Mouse (Mus musculus): ENCODE data around the gene Arhgap20. TPM values are rescaled to one million over a fixed set of nuclear protein-coding genes. Genes with fewer than 3 reads are reported as not detected.

The Arhgap20 gene
- polyA plus RNA-seq (2014; fragmentation: Nextera tagmentation; extraction: Ambion mirVana): 4.6 and 5.6 TPM in 2 replicates

DNA sequence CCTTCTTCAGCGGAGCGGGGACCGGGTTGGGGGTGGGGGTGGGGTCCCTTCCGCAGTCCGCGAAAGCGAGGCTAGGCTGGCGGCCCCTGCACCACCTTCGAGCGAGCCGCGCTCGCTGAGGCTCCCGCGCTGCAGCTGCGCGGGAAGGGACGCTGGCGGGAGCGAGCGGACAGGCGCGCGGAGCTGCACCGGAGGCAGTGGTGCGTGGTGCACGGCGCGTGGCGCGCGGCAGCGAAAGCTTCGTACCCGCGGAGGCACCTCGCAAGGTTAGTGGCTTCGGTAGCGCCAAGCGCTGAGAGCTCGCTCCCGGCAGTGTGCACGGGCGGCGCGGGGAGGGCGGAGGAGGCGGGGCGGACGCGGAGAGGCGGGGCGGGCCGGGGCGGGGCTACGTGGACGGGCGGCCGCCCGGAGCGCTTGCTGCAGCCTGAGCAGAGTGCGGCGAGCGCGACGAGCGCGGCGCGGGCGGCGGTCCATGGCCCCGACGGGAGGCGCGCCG lies at the start of gene Arhgap20:
Gene Arhgap20 (plus strand): TSS at position 417 of the 496 bp plus-strand sequence.
- no peak within 1 kb of the TSS for H3K27ac ChIP-seq (ENCODE audit: low read depth, low read length)
- WGBS: under 1% methylated on average over 57 of the region's 77 CpGs
- ATAC-seq (replicated peaks; ENCODE audit: low FRiP score): peak; percentile 94

GRCm38 (mm10) chr9:51718793-51719192 lies 46.3 kb upstream of the Arhgap20 start:
- H3K4me3 ChIP-seq (ENCODE audit: low read depth, low read length): no peak overlapping the region
- 87% methylated on average over 3 of the region's 3 CpGs for WGBS
- no peaks in the 10 kb centered on the region for H3K36me3 ChIP-seq (ENCODE audit: control insufficient read depth, insufficient read depth, low read length)
- H3K27me3 ChIP-seq (ENCODE audit: control insufficient read depth, insufficient read depth, low read length): no peaks in the 10 kb centered on the region
- H3K4me2 ChIP-seq (ENCODE audit: low read depth, low read length, severe bottlenecking): no peak overlapping the region
- H3K9me3 ChIP-seq (ENCODE audit: control insufficient read depth, low read length): no peaks in the 10 kb centered on the region
- no peak overlapping the region for H3K27ac ChIP-seq (ENCODE audit: low read depth, low read length)
- no peaks in the 10 kb centered on the region for H3K4me1 ChIP-seq (replicated peaks; ENCODE audit: control insufficient read depth, insufficient read depth, low read length)
- ATAC-seq (replicated peaks; ENCODE audit: low FRiP score): no peak
- DNase-seq (ENCODE audit: low spot score): no peak
- no peak overlapping the region for H3K9ac ChIP-seq (ENCODE audit: low read length)

More for the DNA sequence above, at the start of gene Arhgap20:
- Histone ChIP-seq H3K4me3 (ENCODE audit: low read depth, low read length) (peak within 1 kb of the TSS; percentile 59), H3K27me3 (ENCODE audit: control insufficient read depth, insufficient read depth, low read length) (peaks cover 16% of the 10 kb centered on the region), H3K4me2 (ENCODE audit: low read depth, low read length, severe bottlenecking) (peak within 1 kb of the TSS; percentile 97), H3K9ac (ENCODE audit: low read length) (peak within 1 kb of the TSS; percentile 71), H3K4me1 (replicated peaks; ENCODE audit: control insufficient read depth, insufficient read depth, low read length) (peaks cover 9% of the 10 kb centered on the region; the same call in 1 of the 2 replicates), H3K9me3 (ENCODE audit: control insufficient read depth, low read length) (no peaks in the 10 kb centered on the region), H3K36me3 (ENCODE audit: control insufficient read depth, insufficient read depth, low read length) (no peaks in the 10 kb centered on the region)
- DNase-seq (ENCODE audit: low spot score): peak; percentile 91

GRCm38 (mm10) chr9:51727960-51728359 lies 37.2 kb upstream of the Arhgap20 start:
- DNase-seq (ENCODE audit: low spot score): no peak
- Histone ChIP-seq H3K9ac (ENCODE audit: low read length) (no peak overlapping the region), H3K9me3 (ENCODE audit: control insufficient read depth, low read length) (no peaks in the 10 kb centered on the region), H3K4me3 (ENCODE audit: low read depth, low read length) (no peak overlapping the region), H3K27me3 (ENCODE audit: control insufficient read depth, insufficient read depth, low read length) (no peaks in the 10 kb centered on the region), H3K4me2 (ENCODE audit: low read depth, low read length, severe bottlenecking) (no peak overlapping the region), H3K27ac (ENCODE audit: low read depth, low read length) (no peak overlapping the region), H3K4me1 (replicated peaks; ENCODE audit: control insufficient read depth, insufficient read depth, low read length) (no peaks in the 10 kb centered on the region), H3K36me3 (ENCODE audit: control insufficient read depth, insufficient read depth, low read length) (no peaks in the 10 kb centered on the region)
- 66% methylated on average over 6 of the region's 6 CpGs for WGBS
- no peak for ATAC-seq (replicated peaks; ENCODE audit: low FRiP score)

- 63% methylated on average over 9 of the region's 9 CpGs for WGBS
- H3K27ac ChIP-seq (ENCODE audit: low read depth, low read length): no peak overlapping the region
- no peak for DNase-seq (ENCODE audit: low spot score)
- H3K4me3 ChIP-seq (ENCODE audit: low read depth, low read length): no peak overlapping the region
- H3K36me3 ChIP-seq (ENCODE audit: control insufficient read depth, insufficient read depth, low read length): no peaks in the 10 kb centered on the region
- H3K4me2 ChIP-seq (ENCODE audit: low read depth, low read length, severe bottlenecking): no peak overlapping the region
- no peaks in the 10 kb centered on the region; the same call in 1 of the 2 replicates for H3K4me1 ChIP-seq (replicated peaks; ENCODE audit: control insufficient read depth, insufficient read depth, low read length)
- no peaks in the 10 kb centered on the region for H3K9me3 ChIP-seq (ENCODE audit: control insufficient read depth, low read length)
- no peaks in the 10 kb centered on the region for H3K27me3 ChIP-seq (ENCODE audit: control insufficient read depth, insufficient read depth, low read length)
- no peak for ATAC-seq (replicated peaks; ENCODE audit: low FRiP score)
- H3K9ac ChIP-seq (ENCODE audit: low read length): no peak overlapping the region
Measured at GRCm38 (mm10) chr9:51735180-51736034, 29.7 kb upstream of the Arhgap20 start.

GRCm38 (mm10) chr9:51736750-51737368 lies 28.3 kb upstream of the Arhgap20 start:
- Histone ChIP-seq H3K9ac (ENCODE audit: low read length) (no peak overlapping the region), H3K27me3 (ENCODE audit: control insufficient read depth, insufficient read depth, low read length) (no peaks in the 10 kb centered on the region), H3K36me3 (ENCODE audit: control insufficient read depth, insufficient read depth, low read length) (no peaks in the 10 kb centered on the region), H3K4me1 (replicated peaks; ENCODE audit: control insufficient read depth, insufficient read depth, low read length) (no peaks in the 10 kb centered on the region; the same call in 1 of the 2 replicates), H3K9me3 (ENCODE audit: control insufficient read depth, low read length) (no peaks in the 10 kb centered on the region), H3K27ac (ENCODE audit: low read depth, low read length) (no peak overlapping the region), H3K4me2 (ENCODE audit: low read depth, low read length, severe bottlenecking) (no peak overlapping the region), H3K4me3 (ENCODE audit: low read depth, low read length) (no peak overlapping the region)
- DNase-seq (ENCODE audit: low spot score) (no peak), ATAC-seq (replicated peaks; ENCODE audit: low FRiP score) (no peak)
- 78% methylated on average over 5 of the region's 5 CpGs for WGBS

GRCm38 (mm10) chr9:51738349-51738748 lies 26.8 kb upstream of the Arhgap20 start:
- WGBS: 94% methylated on average over 9 of the region's 9 CpGs

GRCm38 (mm10) chr9:51739826-51740225 lies 25.3 kb upstream of the Arhgap20 start:
- WGBS: 84% methylated on average over 4 of the region's 4 CpGs
- no peak overlapping the region for H3K27ac ChIP-seq (ENCODE audit: low read depth, low read length)
- no peaks in the 10 kb centered on the region for H3K9me3 ChIP-seq (ENCODE audit: control insufficient read depth, low read length)
- no peaks in the 10 kb centered on the region for H3K27me3 ChIP-seq (ENCODE audit: control insufficient read depth, insufficient read depth, low read length)
- DNase-seq (ENCODE audit: low spot score): no peak
- no peak overlapping the region for H3K4me3 ChIP-seq (ENCODE audit: low read depth, low read length)
- ATAC-seq (replicated peaks; ENCODE audit: low FRiP score): no peak
- no peak overlapping the region for H3K9ac ChIP-seq (ENCODE audit: low read length)
- no peaks in the 10 kb centered on the region for H3K36me3 ChIP-seq (ENCODE audit: control insufficient read depth, insufficient read depth, low read length)
- H3K4me2 ChIP-seq (ENCODE audit: low read depth, low read length, severe bottlenecking): no peak overlapping the region
- no peaks in the 10 kb centered on the region; the same call in 1 of the 2 replicates for H3K4me1 ChIP-seq (replicated peaks; ENCODE audit: control insufficient read depth, insufficient read depth, low read length)

More at GRCm38 (mm10) chr9:51738349-51738748, 26.8 kb upstream of the Arhgap20 start:
- DNase-seq (ENCODE audit: low spot score): no peak
- Histone ChIP-seq H3K4me2 (ENCODE audit: low read depth, low read length, severe bottlenecking) (no peak overlapping the region), H3K4me1 (replicated peaks; ENCODE audit: control insufficient read depth, insufficient read depth, low read length) (no peaks in the 10 kb centered on the region; the same call in 1 of the 2 replicates), H3K4me3 (ENCODE audit: low read depth, low read length) (no peak overlapping the region), H3K27me3 (ENCODE audit: control insufficient read depth, insufficient read depth, low read length) (no peaks in the 10 kb centered on the region), H3K9me3 (ENCODE audit: control insufficient read depth, low read length) (no peaks in the 10 kb centered on the region), H3K36me3 (ENCODE audit: control insufficient read depth, insufficient read depth, low read length) (no peaks in the 10 kb centered on the region), H3K9ac (ENCODE audit: low read length) (no peak overlapping the region), H3K27ac (ENCODE audit: low read depth, low read length) (no peak overlapping the region)
- ATAC-seq (replicated peaks; ENCODE audit: low FRiP score): no peak

DNA sequence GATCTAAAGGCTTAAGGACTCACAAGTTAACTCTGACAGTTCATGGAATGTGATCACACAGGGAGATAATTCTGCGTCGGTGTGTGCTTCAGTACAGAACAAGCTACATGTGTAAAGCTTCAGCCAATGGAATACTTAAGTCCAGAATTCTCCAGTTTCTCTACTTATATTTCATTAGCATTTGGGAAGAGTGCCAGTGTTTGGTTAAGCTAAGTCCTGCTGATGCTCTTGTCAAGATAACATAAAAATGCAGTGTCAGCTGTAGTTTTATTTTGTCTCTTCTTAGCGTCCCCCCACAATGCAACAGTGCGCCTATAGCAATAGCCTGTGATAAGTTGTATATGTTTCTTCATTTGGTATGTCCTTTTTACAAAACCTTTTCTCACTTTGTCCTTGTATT lies 15.0 kb upstream of the Arhgap20 start:
- DNase-seq (ENCODE audit: low spot score): no peak
- no peak overlapping the region for H3K27ac ChIP-seq (ENCODE audit: low read depth, low read length)
- H3K4me1 ChIP-seq (replicated peaks; ENCODE audit: control insufficient read depth, insufficient read depth, low read length): no peaks in the 10 kb centered on the region
- H3K4me2 ChIP-seq (ENCODE audit: low read depth, low read length, severe bottlenecking): no peak overlapping the region
- ATAC-seq (replicated peaks; ENCODE audit: low FRiP score): no peak
- H3K36me3 ChIP-seq (ENCODE audit: control insufficient read depth, insufficient read depth, low read length): no peaks in the 10 kb centered on the region
- H3K9me3 ChIP-seq (ENCODE audit: control insufficient read depth, low read length): no peaks in the 10 kb centered on the region
- H3K27me3 ChIP-seq (ENCODE audit: control insufficient read depth, insufficient read depth, low read length): no peaks in the 10 kb centered on the region
- 90% methylated on average over 4 of the region's 4 CpGs for WGBS
- H3K9ac ChIP-seq (ENCODE audit: low read length): no peak overlapping the region
- no peak overlapping the region for H3K4me3 ChIP-seq (ENCODE audit: low read depth, low read length)
